Mouse (Mus musculus): ENCODE measurements at regions not wholly inside any gene's neighbourhood (a gene's known extent, or its start where the extent isn't known, plus 50 kb on each side); places are given as distances from the start of the nearest gene placed in this dataset.
A peak's percentile ranks its signal among the peaks of the same experiment; 100 is the strongest.

DNA sequence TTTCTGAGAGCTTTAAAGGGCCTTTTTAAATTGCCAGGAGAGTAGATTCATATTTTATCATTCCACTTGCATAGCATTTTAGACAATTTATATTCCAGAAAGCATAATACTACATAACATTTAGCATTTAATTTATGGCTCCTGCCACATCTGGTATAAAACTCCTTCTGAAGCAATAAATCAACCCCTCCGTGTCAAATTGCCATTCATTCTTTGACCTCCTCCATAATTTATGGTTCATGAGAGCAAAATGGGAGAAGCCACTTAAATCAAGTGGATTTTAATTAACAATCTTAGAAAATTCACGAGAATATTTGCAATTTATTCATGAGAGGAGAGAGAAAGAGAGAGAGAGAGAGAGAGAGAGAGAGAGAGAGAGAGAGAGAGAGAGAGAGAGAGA is 132.4 kb upstream of the Nrsn1 start:
- ATAC-seq, result no peak
- Histone ChIP-seq H3K9me3 (replicated peaks) (no peaks in the 10 kb centered on the region), H3K4me3 (no peak overlapping the region), H3K27me3 (peaks cover 6% of the 10 kb centered on the region), H3K36me3 (ENCODE audit: poor library complexity, severe bottlenecking) (no peaks in the 10 kb centered on the region), H3K9ac (no peak overlapping the region), H3K4me1 (peaks cover 25% of the 10 kb centered on the region), H3K27ac (peak overlapping the region; percentile 70), H3K4me2 (no peak overlapping the region)
- 5% methylated on average over 2 of the region's 2 CpGs for WGBS

DNA sequence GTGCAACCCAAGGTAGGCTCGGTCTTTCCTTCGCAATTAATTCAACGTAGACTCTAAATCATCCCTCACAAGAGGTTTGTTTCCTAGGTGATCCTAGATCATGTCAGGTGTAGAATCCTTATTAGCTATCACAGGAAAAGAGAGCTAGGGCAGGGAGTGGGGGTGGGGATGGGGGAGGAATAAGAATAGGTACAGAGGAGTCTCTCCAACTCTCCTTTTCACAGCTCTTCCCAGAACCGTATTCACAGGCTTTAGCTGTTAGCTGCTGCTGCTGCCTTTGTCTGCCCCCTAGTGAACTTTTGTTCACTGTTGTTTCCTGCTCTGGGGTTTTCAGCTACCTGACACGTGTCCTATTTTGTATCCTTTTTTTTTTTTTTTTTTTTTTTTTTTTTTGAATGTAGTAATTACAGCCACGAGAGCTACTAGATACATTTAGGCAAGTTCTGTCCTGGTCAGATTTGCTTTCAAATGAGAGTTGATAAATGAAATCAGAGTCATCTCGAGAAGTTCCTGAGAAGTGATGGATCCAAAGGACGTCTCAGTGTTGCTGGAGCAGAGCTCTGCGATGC is 131.7 kb upstream of the Nrsn1 start:
- Histone ChIP-seq H3K9ac (no peak overlapping the region), H3K4me2 (no peak overlapping the region), H3K4me1 (peaks cover 25% of the 10 kb centered on the region), H3K36me3 (ENCODE audit: poor library complexity, severe bottlenecking) (no peaks in the 10 kb centered on the region), H3K27ac (peak overlapping the region; percentile 64), H3K27me3 (peaks cover 10% of the 10 kb centered on the region), H3K9me3 (replicated peaks) (no peaks in the 10 kb centered on the region), H3K4me3 (no peak overlapping the region)
- peak; percentile 76 for ATAC-seq
- 32% methylated on average over 9 of the region's 9 CpGs for WGBS

DNA sequence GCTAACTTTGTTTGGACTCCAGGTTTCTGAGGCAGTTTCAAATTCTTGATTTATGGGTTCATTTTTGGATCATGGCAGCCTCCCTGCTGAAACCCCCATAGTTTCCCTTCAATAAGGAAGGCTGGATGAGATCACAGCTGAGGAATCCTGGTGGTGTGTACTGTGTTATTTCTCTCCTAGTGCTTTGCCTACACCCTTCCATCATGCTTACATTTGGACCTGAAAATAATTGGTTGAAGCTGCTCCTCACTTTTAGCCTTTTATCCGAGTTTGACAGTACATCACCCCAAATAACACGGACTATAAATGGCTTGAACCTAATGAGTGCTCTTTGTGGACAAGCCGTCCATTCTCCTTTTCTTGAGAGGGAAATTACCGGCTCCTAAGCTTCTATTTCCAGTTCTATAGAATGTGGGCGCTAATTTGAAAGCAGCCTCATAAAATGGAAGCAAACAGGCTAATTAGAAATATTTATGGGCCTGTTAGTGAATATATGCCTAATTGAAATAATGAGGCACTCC is 122.5 kb upstream of the Nrsn1 start:
- ATAC-seq, result peak; percentile 90

DNA sequence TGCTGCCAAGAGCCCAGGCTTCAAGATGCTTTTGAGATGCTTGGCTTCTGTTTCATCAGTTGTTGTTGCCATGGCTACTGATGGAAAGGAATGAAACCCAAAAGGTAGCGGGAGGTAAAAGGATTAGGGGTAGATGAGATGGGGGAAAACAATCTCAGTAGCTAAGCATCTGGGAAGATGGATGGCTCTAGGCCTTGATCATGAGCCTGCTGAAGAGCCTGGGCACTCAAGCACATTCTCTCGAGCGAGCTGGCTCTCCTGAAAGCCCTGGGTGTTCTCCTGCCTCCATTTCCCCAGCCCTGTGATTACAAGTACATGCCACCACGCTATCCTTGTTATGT is 92.3 kb upstream of the Nrsn1 start:
- no peaks in the 10 kb centered on the region for H3K27me3 ChIP-seq
- no peak overlapping the region for H3K4me3 ChIP-seq
- 55% methylated on average over 4 of the region's 4 CpGs for whole genome bisulfite sequencing
- no peak overlapping the region for H3K4me2 ChIP-seq
- H3K4me1 ChIP-seq, result peaks cover 12% of the 10 kb centered on the region
- H3K9me3 ChIP-seq (replicated peaks), result no peaks in the 10 kb centered on the region
- H3K9ac ChIP-seq, result no peak overlapping the region
- no peaks in the 10 kb centered on the region for H3K36me3 ChIP-seq (ENCODE audit: poor library complexity, severe bottlenecking)
- H3K27ac ChIP-seq, result peak overlapping the region; percentile 0; the same call in 1 of the 2 replicates
- ATAC-seq, result peak; percentile 51; the same call in 1 of the 2 replicates

More for the DNA sequence above, 122.5 kb upstream of the Nrsn1 start:
- H3K4me3 ChIP-seq, result no peak overlapping the region
- no peak overlapping the region for H3K4me2 ChIP-seq
- H3K36me3 ChIP-seq (ENCODE audit: poor library complexity, severe bottlenecking), result no peaks in the 10 kb centered on the region
- peaks cover 10% of the 10 kb centered on the region; the same call in 1 of the 2 replicates for H3K4me1 ChIP-seq
- H3K27me3 ChIP-seq, result peaks cover 41% of the 10 kb centered on the region
- H3K9ac ChIP-seq, result no peak overlapping the region
- no peak overlapping the region for H3K27ac ChIP-seq
- WGBS, result 17% methylated on average over 5 of the region's 5 CpGs
- H3K9me3 ChIP-seq (replicated peaks), result peaks cover 4% of the 10 kb centered on the region

DNA sequence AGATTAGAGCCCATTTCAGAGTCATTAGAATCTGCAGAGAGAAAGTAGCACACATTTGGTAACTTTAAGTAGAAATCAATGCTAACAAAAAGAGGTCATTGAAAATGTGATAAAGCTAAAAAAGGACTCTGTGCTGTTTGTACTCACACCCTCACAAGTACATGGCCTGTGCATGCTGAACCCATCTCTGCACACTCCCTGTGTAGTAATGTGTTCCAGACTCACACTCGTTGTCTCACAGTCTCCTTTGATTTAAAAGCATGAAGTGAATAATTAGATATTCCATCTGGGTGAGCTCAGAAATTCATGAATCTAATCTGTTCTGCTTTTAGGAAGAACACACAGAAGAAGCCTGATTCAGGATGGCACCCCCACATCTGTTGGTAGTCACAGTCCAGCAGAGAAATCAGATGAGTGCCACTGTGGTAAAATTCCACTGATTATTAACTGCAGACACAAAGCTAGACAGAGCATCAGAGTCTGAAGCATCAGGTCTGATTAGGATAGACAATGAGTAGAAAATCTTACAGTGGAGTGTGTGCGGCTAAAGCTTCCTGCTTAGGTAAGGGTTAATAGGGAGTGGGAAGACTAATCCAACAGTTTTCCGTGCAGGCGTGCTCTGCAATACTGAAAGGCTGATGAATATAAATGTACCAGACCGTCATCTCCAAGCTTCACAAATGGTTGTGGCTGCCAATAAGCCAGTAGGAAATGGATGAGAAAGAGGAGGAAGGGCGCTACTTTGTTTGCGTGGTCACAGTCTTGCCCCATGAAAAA is 91.7 kb upstream of the Nrsn1 start:
- peaks cover 12% of the 10 kb centered on the region for H3K4me1 ChIP-seq
- 0 out of 2 replicates have a peak overlapping the region, but pooled peaks have one; percentile 0 for H3K27ac ChIP-seq
- WGBS, result 32% methylated on average over 7 of the region's 7 CpGs
- peak; percentile 69 for ATAC-seq
- no peak overlapping the region for H3K9ac ChIP-seq
- no peak overlapping the region for H3K4me2 ChIP-seq
- H3K27me3 ChIP-seq, result no peaks in the 10 kb centered on the region
- H3K4me3 ChIP-seq, result no peak overlapping the region
- H3K36me3 ChIP-seq (ENCODE audit: poor library complexity, severe bottlenecking), result no peaks in the 10 kb centered on the region
- H3K9me3 ChIP-seq (replicated peaks), result no peaks in the 10 kb centered on the region

DNA sequence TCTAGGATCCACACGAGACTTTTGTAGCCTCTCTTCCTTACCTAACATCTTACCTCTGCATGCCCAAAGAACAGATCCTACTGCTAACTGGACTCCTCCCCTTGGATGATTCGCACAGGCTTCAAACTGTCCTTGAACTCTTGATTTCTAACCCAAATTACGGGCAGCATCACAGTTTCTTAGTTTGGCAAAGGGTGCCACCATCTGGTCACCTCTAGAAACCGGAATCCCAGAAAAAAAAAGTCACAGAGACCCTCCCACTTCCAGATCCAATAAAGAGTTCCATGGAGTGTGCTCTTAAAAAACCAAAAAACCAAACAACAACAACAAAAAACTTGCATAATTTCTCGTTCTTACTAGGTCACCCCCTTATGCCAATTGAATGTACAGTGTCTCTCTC is 77.3 kb upstream of the Nrsn1 start:
- Histone ChIP-seq H3K27ac (no peak overlapping the region), H3K4me3 (no peak overlapping the region), H3K9me3 (replicated peaks) (no peaks in the 10 kb centered on the region), H3K4me2 (no peak overlapping the region), H3K9ac (no peak overlapping the region), H3K27me3 (no peaks in the 10 kb centered on the region), H3K4me1 (no peaks in the 10 kb centered on the region), H3K36me3 (ENCODE audit: poor library complexity, severe bottlenecking) (no peaks in the 10 kb centered on the region)
- WGBS, result 56% methylated on average over 5 of the region's 5 CpGs
- ATAC-seq, result no peak

DNA sequence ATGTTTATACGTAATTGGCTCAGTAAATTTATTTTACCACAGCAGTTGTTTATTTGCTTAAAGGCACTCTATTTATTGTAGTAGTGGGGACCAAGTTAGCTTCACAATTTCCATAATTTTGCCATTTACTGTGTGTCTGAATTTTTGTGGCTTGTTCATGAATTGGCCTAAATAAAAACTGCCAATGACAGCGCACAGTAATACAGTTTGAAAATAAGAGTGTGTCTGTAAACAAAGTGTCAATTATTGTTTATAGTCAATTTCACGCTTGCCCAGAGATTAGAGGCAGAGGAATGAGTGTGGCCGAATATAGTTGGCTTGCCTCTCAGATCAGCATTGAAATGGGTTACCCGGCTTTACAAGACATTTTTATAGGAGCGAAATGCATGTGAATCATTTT is 73.0 kb upstream of the Nrsn1 start:
- H3K4me3 ChIP-seq, result no peak overlapping the region
- no peaks in the 10 kb centered on the region for H3K36me3 ChIP-seq (ENCODE audit: poor library complexity, severe bottlenecking)
- 85% methylated on average over 6 of the region's 6 CpGs for WGBS
- no peak for ATAC-seq
- no peak overlapping the region for H3K9ac ChIP-seq
- no peak overlapping the region for H3K27ac ChIP-seq
- no peak overlapping the region for H3K4me2 ChIP-seq
- no peaks in the 10 kb centered on the region for H3K9me3 ChIP-seq (replicated peaks)
- H3K27me3 ChIP-seq, result no peaks in the 10 kb centered on the region
- H3K4me1 ChIP-seq, result no peaks in the 10 kb centered on the region

DNA sequence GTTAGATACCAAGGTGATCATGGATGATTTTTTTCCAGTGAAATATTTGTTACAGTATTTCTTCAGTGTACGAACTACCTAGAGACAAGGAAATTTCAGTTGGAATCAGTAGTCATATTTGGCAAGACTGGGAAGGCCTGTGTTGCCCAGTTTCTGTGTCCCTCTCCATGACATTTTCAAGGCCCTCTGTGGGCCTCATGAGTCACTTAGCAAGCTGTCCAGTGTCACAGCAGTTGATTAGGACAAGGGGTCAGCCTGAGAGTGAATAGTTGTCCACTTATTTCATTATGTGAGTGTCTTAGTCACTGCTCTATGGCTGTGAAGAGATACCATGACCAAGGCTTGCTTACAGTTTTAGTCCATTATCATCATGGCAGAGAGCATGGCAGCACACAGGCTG is 71.5 kb upstream of the Nrsn1 start:
- H3K4me1 ChIP-seq, result no peaks in the 10 kb centered on the region
- WGBS, result 90% methylated on average over 1 of the region's 1 CpGs
- no peak overlapping the region for H3K27ac ChIP-seq
- no peak overlapping the region for H3K4me3 ChIP-seq
- no peak overlapping the region for H3K4me2 ChIP-seq
- H3K9ac ChIP-seq, result no peak overlapping the region
- H3K27me3 ChIP-seq, result no peaks in the 10 kb centered on the region
- no peak for ATAC-seq
- H3K9me3 ChIP-seq (replicated peaks), result no peaks in the 10 kb centered on the region
- no peaks in the 10 kb centered on the region for H3K36me3 ChIP-seq (ENCODE audit: poor library complexity, severe bottlenecking)

DNA sequence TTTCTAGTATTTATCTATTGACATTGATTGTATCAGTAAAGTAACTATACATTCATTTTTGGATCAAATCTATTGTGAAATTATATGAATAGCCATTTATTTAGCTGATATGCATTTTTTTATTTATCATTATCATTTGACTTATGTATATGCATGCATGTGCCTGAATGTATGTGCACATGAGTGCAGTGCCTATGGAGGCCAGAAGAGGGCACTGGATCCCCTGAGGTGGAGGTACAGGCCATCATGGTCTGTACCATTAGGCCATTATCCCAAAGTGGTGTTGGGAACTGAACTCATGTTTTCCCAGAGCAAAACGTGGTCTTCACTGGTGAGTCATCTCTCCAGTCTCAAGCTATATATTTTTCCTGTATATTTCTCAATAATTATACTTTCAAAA is 63.5 kb upstream of the Nrsn1 start:
- H3K27me3 ChIP-seq, result no peaks in the 10 kb centered on the region
- no peak overlapping the region for H3K27ac ChIP-seq
- 90% methylated on average over 1 of the region's 1 CpGs for WGBS
- no peak overlapping the region for H3K4me3 ChIP-seq
- no peak overlapping the region for H3K9ac ChIP-seq
- H3K9me3 ChIP-seq (replicated peaks), result no peaks in the 10 kb centered on the region
- H3K4me2 ChIP-seq, result no peak overlapping the region
- ATAC-seq, result no peak
- H3K36me3 ChIP-seq (ENCODE audit: poor library complexity, severe bottlenecking), result no peaks in the 10 kb centered on the region
- no peaks in the 10 kb centered on the region for H3K4me1 ChIP-seq

Measured in forebrain, embryonic 13.5 days (tissue).